Mouse (Mus musculus) inflammation-experienced regulatory T-cells, adult 6 months (primary cell): ENCODE measurements at regions not wholly inside any gene's neighbourhood (a gene's known extent, or its start where the extent isn't known, plus 50 kb on each side); places are given as distances from the start of the nearest gene placed in this dataset.

ENCODE experiments used
- ATAC-seq: one replicate; pipeline ENCODE4 v1.8.0; 2017

GRCm38 (mm10) chr10:97078022-97078473, 401.4 kb upstream of the Dcn start:
- ATAC-seq: no peak

DNA sequence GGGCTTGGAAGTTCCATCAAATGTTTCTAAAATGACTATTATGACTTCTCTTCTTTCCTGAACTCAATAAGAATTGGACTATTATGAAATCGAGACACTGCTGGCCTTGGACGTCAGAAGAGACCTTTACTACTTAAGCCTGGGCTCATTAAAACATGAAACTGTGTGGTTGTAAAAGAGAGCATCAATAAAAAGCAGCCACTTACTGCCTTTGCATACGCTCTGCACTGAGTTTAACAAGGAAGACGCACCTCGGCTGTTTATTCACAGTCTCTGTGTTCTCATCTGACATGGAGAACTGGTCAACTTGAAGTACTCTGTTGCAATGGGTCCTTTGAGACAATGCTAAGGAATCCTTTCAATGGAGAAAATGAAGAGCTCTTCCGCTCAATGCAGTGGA, 399.8 kb upstream of the Dcn start:
- no peak for ATAC-seq

DNA sequence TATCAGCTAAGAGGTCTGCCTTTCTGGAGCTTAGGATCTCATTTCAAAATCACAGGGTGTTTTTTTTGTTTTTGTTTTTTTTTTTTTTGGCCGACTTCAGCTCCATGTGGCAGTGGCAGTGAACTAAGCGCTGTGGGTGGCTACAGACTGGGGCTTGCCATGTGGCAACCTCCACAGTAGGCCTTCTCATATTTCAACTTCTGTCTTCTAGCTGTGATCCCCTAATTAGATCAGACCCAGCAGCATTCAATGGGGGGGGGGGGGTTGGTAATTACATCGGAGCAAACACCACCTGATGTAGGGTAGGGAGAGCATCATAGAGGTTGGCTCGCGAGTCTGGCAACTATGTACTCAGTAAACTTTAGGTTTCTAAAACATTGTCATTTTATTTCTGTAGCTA, 392.1 kb upstream of the Dcn start:
- no peak for ATAC-seq

GRCm38 (mm10) chr10:97090254-97090653, 389.2 kb upstream of the Dcn start:
- no peak for ATAC-seq

DNA sequence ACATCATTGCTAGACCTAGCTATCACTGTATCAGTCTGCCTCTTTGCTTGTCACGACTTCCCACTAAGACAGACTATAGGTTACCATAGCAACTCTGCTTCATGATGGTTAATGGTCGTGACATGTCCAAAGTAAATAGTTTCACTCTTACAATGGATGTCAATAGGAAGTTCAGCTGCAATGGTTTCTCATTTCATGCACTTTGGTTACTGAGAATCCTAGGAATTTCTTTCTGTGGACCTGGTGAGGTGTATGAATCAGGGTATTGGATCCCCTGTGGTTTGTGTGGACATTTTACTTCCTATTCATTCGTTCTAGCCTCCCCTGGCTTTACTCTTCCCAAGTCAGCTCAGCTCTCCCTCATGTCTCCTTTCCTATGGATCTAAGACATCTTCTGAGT, 385.5 kb upstream of the Dcn start:
- ATAC-seq: no peak

DNA sequence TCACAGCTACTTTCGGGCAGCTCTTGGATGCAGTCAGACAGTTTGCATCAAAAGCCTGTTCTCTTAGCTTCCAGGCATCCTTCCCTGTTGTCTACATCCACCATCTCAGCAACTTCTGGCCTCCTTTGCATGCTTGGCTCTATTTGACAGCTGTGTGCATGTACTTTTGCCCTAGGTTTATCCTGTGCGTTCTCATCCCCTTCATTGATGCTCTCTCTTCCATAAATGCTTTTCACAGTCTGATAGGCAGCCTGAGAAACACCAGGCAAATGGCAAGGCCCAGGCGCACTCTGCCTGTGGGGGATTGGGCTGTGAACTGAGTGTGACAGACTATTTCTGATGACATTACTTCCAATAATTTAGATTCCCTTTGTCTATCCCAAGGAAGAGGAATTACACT, 364.9 kb upstream of the Dcn start:
- no peak for ATAC-seq

- ATAC-seq: no peak
Observed at GRCm38 (mm10) chr10:97122693-97123092, 356.7 kb upstream of the Dcn start.

DNA sequence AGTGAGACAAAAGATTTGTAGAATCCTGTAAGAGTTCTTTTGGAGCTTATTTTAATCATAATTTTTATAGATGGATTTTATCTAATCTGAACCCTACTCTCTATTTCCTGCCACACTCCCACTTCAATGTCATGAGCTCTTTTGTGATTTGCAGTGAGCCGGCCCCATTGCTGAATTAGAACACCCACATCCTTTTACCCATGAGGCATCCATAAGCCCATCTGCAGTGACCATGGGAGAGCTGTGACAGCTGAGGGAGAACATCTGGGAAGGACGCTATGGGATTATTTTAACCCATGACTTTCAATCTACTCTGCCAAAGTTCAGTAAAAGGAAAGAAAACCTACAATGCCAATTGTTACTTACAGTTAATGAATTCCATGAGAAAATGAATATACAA, 337.8 kb upstream of the Dcn start:
- no peak for ATAC-seq

DNA sequence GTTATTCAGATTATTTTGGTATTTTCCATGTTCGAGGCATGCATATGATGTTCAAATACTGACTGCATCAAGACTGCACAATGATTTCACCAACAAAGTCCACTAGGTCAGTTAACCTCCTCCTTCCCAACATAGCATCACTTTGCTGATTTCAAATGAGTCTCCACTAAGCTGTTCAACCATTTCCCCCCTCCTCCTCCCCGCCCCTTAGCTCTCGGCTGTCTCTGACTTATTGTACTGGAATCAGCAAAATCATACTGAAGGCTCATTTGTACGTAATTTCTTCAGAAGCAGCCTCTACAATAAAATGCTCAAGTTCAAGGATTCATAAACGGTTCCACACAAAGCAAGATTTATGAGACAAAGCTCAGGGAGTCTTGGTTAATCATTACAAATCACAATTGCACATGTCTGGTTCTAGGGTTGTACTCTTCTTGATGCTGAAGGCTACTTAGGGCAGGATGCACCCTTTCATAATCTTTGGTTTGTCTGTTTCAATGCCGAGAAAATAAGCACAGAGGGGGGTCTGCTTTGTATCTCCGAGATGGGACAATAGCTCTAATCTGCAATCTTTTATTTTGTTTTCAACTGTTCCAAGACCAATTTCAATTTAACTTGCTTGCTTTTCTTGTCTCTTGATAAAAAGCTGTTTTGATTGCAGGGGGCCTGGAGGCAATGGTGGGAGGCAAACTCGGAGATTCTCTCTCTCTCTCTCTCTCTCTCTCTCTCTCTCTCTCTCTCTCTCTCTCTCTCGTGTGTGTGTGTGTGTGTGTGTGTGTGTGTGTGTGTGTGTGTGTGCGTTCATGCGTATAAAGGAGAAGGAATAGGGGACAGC, 320.6 kb upstream of the Dcn start:
- ATAC-seq: no peak

- no peak for ATAC-seq
Observed at GRCm38 (mm10) chr10:97159396-97159760, 320.0 kb upstream of the Dcn start.

DNA sequence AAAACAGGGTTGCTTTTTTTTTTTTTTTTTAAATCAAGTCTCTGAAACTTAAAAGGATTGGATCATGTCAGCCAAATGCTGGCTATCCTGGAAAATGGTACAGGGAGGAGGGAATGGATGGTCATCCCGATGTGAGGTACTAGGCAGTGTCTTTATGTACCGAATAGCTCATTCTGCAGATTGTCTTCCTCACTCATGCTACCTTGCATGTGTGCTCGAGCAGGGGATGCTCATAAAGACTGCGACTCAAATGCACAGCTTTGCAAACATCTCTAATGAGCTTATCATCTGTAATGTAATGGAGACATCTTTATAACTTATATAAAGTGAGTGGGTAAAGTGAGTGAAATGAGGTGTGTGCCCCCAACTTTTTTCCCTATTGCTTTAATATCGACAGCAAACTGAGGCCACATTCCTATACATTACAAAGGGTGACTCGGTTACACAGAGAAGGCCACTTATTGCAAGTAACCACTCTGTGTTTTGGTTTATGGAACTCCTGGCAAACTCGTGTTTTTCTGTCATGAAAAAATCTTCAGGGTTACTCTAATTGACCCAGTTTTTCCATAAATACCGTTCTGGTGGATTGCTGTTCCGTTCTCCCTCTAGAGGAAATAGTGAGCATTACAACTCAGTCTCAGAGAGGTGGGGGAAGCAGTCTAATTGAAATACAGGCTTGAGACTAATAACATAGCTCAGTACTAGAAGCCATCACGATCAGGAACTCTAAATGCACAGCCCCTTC, 319.4 kb upstream of the Dcn start:
- ATAC-seq: peak; percentile 84

DNA sequence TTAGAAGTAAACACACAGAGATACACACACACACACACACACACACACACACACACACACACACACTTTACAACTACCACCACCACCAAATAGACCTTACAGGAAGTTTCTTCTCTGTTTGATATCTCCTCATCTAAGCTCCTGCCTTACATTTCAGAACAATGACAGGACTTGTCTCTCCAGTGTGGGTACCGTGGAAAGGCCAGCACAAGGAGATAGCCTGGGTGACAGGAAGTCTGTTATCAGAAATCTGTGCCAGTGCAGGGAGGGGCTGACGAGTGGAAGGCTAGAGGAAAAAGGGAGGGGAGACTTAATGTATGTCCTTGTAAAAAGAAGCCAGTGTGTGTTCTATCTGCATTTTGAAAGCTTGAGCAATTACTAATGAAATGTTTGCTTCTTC, 318.5 kb upstream of the Dcn start:
- ATAC-seq: peak; percentile 31

- ATAC-seq: no peak
Observed at GRCm38 (mm10) chr10:97178468-97178867, 300.9 kb upstream of the Dcn start.

DNA sequence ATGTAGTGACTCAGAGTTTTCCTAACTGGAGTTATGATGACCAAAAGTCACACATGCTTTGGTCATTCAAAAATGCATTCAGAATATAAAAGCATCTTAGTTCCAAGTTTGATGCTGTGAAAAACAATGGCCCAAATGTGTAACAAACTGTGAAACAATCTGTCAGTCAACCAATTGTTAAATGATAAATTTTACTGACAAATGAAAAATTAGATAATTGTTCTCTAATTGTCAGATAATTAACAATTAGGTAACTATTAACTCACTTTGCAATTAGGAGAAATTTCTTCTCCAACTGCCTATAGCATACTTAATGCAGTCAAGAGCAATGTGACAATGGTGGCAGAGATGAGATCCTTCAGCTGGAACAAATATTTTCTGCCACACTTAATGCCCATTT, 289.7 kb upstream of the Dcn start:
- ATAC-seq: no peak

GRCm38 (mm10) chr10:97211238-97211695, 268.1 kb upstream of the Dcn start:
- ATAC-seq: no peak

DNA sequence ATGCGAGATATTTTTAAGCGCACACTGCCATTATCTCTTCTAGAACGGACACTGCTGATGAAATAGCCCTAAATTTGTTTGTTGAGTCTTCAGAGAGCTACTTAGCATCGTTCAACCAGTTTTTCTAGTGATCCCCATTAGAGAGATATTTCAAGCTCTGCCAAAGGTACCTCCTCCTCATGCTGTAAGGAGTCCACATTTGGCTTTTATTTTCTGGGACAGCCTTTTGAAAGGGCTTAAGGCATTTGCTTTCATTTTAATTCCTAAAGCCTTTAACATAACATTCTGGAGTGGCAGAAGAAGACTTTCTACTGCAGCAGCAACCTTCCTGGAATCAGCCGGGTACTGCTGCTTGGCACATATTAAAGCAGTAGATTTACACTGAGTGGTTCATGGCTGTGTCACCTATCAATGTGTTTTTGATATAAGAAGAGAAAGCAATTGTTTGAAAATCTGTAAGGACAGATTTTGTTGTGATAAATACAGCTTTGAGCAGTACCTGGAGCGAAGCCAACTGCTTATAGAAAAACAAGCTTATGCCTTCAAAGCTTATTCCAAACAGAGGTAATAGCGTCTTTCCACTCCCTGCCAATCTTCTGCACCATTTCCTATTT, 267.5 kb upstream of the Dcn start:
- no peak for ATAC-seq

DNA sequence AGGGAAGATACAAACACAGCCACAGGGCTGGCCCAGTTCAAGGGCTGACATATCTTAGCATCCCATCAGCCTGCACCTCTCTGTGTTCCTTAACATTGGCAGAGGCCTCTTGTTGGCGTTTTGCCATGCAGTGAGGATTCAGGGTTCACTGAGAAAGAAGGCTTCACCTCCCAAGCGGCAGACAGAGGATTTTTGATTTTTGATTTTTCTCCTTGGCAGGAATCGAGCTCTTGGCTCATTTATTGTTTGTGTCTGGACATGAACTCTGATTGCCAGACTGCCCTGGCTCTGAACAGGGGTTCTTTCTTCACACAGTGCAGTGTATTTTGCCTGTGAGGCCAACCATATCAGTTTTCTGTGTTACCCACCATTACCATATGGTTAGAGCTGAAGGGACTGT, 259.9 kb upstream of the Dcn start:
- ATAC-seq: no peak

- ATAC-seq: no peak
Observed at GRCm38 (mm10) chr10:97220431-97220830, 259.0 kb upstream of the Dcn start.

GRCm38 (mm10) chr10:97235631-97236030, 243.8 kb upstream of the Dcn start:
- ATAC-seq: no peak

DNA sequence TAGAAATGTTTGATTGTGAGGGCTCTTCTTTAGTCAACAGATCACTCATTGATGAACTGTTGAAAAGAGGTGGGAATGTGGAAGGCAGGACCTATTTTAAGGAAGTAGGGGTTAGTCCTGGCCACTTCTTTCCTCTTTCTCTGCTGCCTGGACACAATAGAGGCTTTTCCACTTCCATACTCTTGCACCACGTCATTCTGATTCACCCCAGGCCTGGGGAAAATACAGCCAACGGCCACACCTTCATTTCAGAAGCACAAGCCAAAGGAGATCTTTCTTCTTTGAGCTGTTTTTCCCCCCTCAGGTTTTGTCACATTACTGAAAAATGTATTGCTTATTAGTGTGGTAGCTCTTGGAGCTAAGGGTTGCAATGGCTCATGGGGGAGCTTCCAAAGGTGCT, 237.9 kb upstream of the Dcn start:
- ATAC-seq: no peak

- ATAC-seq: no peak
Observed at GRCm38 (mm10) chr10:97245674-97246073, 233.7 kb upstream of the Dcn start.

GRCm38 (mm10) chr10:97248522-97248921, 230.9 kb upstream of the Dcn start:
- no peak for ATAC-seq

- ATAC-seq: no peak
Observed at GRCm38 (mm10) chr10:97249760-97250159, 229.6 kb upstream of the Dcn start.

DNA sequence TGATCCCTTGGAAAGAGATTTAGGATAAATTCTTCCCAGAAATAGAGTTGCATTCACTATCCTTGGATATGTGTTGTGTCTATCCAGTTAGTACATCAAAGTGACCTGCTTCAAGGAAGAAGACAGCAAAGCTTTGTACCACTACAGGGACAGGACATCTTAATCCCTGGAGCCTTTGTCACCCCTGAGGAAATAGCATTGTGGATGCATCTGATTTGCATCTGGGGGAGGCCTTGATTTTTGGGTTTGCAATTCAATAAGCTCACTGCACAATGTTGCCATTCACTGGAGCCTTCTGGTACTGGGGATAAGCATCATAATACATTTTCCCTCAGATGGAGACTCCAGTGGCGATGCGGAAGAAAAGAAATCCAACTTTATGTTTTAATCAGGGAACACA, 229.2 kb upstream of the Dcn start:
- ATAC-seq: no peak
